Mouse (Mus musculus) layer of hippocampus, adult 6 months (tissue): ENCODE measurements around the gene Cdhr2. TPM values are rescaled to one million over a fixed set of nuclear protein-coding genes. Genes with fewer than 3 reads are reported as not detected.

Source experiments
- long read RNA-seq, 2 experiments: library from polyadenylated mRNA; unstranded; transcript quantifications; one replicate each; pipeline ENCODE4 v2.0.0; 2019 to 2020
- polyA plus RNA-seq: library from polyadenylated mRNA; unstranded; fragments of <200 nt; fragmentation: Nextera tagmentation; gene quantifications from 2 replicates; pipeline ENCODE4 v1.2.3, GENCODE M21; 2021

Cdhr2 gene
- 0.13 and 0.20 TPM in 2 replicates for polyA plus RNA-seq
- long read RNA-seq, experiment 1, partial matches to known transcripts = 0 of 1 reads
- long read RNA-seq, experiment 1, other reads (novel, unspliced or antisense) = 1 of 1 reads
- long read RNA-seq, experiment 2, partial matches to known transcripts = 1 of 3 reads
- long read RNA-seq, experiment 2, other reads (novel, unspliced or antisense) = 2 of 3 reads

DNA sequence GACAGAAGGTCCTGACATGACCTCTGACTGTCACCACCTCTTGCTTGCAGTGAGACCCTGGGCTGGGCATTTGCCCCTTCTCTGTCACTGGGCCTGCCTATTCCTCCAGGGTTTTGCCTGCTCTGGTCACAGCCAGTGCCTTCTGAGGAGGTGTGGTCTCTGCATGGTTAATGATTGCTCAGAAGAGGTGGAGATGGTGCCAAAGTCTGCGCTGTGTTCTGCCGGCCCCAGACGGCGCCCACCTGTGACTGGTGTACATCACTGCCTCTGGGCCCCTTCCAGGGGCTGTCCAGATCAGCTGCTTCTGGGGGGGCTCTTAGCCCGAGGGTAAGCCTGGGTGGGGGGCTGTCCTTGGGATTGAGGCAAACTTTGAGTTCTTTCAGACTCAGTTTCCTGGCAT lies at the start of gene Cdhr2:
Gene Cdhr2, plus strand, starts transcription at position 219 of the 400 bp plus-strand sequence.

DNA sequence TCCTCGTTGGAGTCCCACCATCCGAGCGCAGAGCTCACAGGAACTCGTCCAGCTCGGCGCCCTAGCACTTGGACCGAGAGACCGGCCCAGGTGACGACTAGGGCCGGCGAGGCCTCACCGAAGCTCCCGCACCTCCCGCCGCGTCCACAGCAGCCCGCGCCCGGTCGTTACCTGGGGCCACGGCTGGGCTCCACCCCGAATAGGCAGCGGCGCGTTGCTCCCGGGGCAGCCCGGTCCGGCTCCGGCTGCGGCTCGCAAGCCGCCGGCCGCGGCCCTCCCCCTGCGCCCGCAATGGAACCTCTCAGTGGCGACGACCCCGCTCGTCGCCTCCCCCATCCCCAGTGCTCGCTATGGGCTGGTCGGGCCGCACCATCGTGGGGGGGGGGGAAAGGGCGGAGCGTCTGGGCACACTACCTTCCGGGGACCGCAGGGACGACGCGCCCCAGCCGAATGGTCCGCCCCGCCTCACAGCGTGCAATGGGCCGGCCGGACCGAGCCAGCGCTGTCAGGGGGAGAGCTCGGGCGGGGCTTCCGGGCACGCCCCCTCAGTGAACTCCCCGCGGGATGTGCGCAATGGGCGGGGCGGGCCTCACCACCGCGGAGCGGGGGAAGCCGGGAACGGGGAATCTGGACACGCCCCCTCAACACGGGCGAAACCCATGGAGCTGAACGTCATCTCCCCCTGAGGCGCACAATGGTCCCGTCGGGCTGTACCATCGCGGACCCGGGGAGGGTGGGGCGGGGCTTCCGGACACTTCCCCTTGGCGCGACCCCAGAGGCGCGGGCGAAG lies 7.5 kb upstream of the Cdhr2 start, which contains the start of gene Rnf44:
Gene Rnf44, minus strand, starts transcription at position 350 of the 790 bp plus-strand sequence.

DNA sequence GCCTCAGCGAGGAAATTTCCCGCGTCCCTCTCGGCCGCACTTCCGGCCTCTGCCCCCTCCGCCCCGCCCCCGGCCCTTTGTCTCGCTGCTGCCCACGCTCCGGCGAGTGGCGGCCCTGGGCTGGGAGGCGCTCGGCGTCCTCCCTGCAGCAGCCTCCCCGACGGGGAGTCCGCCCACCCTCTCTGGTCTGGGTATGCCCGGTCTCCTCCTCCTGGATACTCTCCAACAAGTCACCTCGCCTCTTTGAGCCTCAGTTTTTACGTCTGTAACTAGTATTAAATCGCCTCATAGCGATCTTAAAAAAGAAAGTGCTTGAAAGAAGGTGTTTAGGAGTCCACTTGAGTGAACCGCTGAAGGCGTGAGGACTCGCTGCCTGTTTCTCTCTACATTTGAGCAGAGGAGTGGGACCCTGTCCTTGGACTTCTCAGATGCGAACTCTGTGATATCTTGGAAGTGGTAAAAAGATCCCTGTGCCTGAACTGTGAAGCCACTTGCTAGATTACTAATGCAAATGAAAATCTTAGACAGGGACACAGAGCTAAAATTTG lies 48.7 kb downstream of the Cdhr2 start, which contains the start of gene Gprin1:
Gene Gprin1, minus strand, starts transcription at position 11 of the 548 bp plus-strand sequence.

GRCm38 (mm10) chr13:54766192-54766768 lies 65.0 kb downstream of the Cdhr2 start, which contains the start of gene Sncb:
Gene Sncb (minus strand): TSS chr13:54766595.

GRCm38 (mm10) chr13:54783698-54784097 lies 82.4 kb downstream of the Cdhr2 start, which contains the start of gene Eif4e1b:
Gene Eif4e1b (plus strand): TSS chr13:54783998.

Other genes starting within 250 kb of the Cdhr2 start
- gene Thoc3, start 232.6 kb upstream of the Cdhr2 start, polyA plus RNA-seq = 57.5 and 58.2 TPM in 2 replicates
- 5.1 and 5.4 TPM in 2 replicates for gene Simc1, start 197.7 kb upstream of the Cdhr2 start, polyA plus RNA-seq
- gene 4833439L19Rik, start 136.0 kb upstream of the Cdhr2 start, polyA plus RNA-seq = 191 and 227 TPM in 2 replicates
- 44.6 and 50.0 TPM in 2 replicates for gene Arl10, start 126.4 kb upstream of the Cdhr2 start, polyA plus RNA-seq
- 28.3 and 31.3 TPM in 2 replicates for gene Nop16, start 111.4 kb upstream of the Cdhr2 start, polyA plus RNA-seq
- 514 and 522 TPM in 2 replicates for gene Higd2a, start 111.3 kb upstream of the Cdhr2 start, polyA plus RNA-seq
- 270 and 276 TPM in 2 replicates for gene Cltb, start 90.1 kb upstream of the Cdhr2 start, polyA plus RNA-seq
- gene Faf2, start 79.7 kb upstream of the Cdhr2 start, polyA plus RNA-seq = 44.0 and 57.8 TPM in 2 replicates
- 99.6 and 131 TPM in 2 replicates for gene Rnf44, start 7.6 kb upstream of the Cdhr2 start, polyA plus RNA-seq
- 13.2 and 13.9 TPM in 2 replicates for gene Gprin1, start 48.4 kb downstream of the Cdhr2 start, polyA plus RNA-seq
- gene Sncb, start 65.1 kb downstream of the Cdhr2 start, polyA plus RNA-seq = 45.5 and 70.1 TPM in 2 replicates
- not detected in 2 replicates for gene Eif4e1b, start 82.5 kb downstream of the Cdhr2 start, polyA plus RNA-seq
- gene Tspan17, start 87.9 kb downstream of the Cdhr2 start, polyA plus RNA-seq = 121 and 122 TPM in 2 replicates
- 24.8 and 32.8 TPM in 2 replicates for gene Unc5a, start 247.9 kb downstream of the Cdhr2 start, polyA plus RNA-seq